ENCODE assay signal across 14 mouse cellular contexts in the genomic region with DNA sequence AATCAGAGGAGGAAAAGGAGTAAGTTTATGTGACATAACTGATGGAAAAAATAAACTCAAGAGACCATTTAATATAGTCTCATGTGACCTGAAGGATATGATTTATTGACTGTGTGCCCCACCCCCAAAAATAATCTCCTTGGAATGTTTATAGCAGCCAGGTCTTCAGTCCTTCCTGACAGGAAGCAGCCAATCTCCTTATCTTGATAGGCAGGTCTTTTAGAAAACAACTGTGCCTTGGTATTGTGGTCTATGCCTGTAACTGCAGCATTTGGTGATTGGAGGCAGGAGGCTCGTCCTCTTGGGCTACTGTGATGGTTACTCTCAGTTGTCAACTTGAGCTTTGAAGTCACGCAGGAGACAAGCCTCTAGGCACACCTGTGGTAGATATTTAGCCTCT. TPM values are rescaled to one million over a fixed set of nuclear protein-coding genes. Genes with fewer than 3 reads are reported as not detected.
"Had no signal": no experiment of that assay in that cellular context is flagged by ENCODE, and none has a peak within 500 bp of the region (broad histone marks: within the 10 kb centered on the region; RNA-seq: fewer than 3 reads in every experiment).

No protein-coding gene starts in this region.

- H3K27me3 ChIP-seq: midbrain, embryonic 15.5 days; neural tube, embryonic 12.5 days; stomach, embryonic 15.5 days had no signal

- DNase-seq: kidney, adult 9 months; kidney, postnatal 36 days; spleen, adult 18-20 months; thymus, adult 2 months; thymus, postnatal 25 days had no signal

- H3K27ac ChIP-seq: kidney, postnatal 0 days; limb, embryonic 10.5 days; midbrain, embryonic 15.5 days; neural tube, embryonic 12.5 days; stomach, embryonic 15.5 days had no signal

- H3K9me3 ChIP-seq: limb, embryonic 10.5 days; midbrain, embryonic 15.5 days; neural tube, embryonic 12.5 days; stomach, embryonic 15.5 days had no signal

- H3K4me2 ChIP-seq: liver, embryonic 11.5 days; midbrain, embryonic 11.5 days; midbrain, embryonic 15.5 days; neural tube, embryonic 12.5 days; stomach, embryonic 15.5 days had no signal

- H3K4me3 ChIP-seq: limb, embryonic 10.5 days; midbrain, embryonic 15.5 days; neural tube, embryonic 12.5 days; stomach, embryonic 15.5 days had no signal

- H3K4me1 ChIP-seq: limb, embryonic 10.5 days; midbrain, embryonic 15.5 days; neural tube, embryonic 12.5 days; stomach, embryonic 15.5 days had no signal

- ATAC-seq: midbrain, embryonic 15.5 days had no signal

- H3K9ac ChIP-seq: midbrain, embryonic 15.5 days; neural tube, embryonic 12.5 days; stomach, embryonic 15.5 days had no signal

- H3K36me3 ChIP-seq: limb, embryonic 10.5 days; midbrain, embryonic 15.5 days; neural tube, embryonic 12.5 days; stomach, embryonic 15.5 days had no signal

RNA-seq across cellular contexts. Expression of a gene that starts 22.9 kb away (rescaled TPM):
- total RNA-seq: monocyte, adult 5-6 weeks; neutrophil, adult 5-6 weeks had no signal

RNA-seq across cellular contexts. Expression of a gene that starts 24.7 kb away (rescaled TPM):
- polyA plus RNA-seq: midbrain, embryonic 11.5 days had no signal

RNA-seq across cellular contexts. Expression of a gene that starts 54.6 kb away (rescaled TPM):
- total RNA-seq: monocyte, adult 5-6 weeks; neutrophil, adult 5-6 weeks had no signal
